Mouse (Mus musculus) liver, embryonic 15.5 days (tissue): ENCODE results near the gene Cdx2. TPM values are rescaled to one million over a fixed set of nuclear protein-coding genes. Genes with fewer than 3 reads are reported as not detected.

Experiments used
- ATAC-seq: fragments of 200-750 bp; cut with Nextera tagmentation; 2 replicates; pipeline ENCODE4 v1.8.0; 2017; ENCODE audit warnings: moderate number of reproducible peaks, mild to moderate bottlenecking, moderate library complexity; ENCODE audit not compliant: insufficient read depth
- H3K27ac ChIP-seq: fragments of 300-500 bp; sonication (generic); replicated peaks from 2 replicates; pipeline ENCODE4 v1.5.1; 2015; ENCODE audit warnings: mild to moderate bottlenecking, inconsistent platforms
- H3K27me3 ChIP-seq: fragments of 300-500 bp; sonication (generic); 2 replicates; pipeline ENCODE4 v1.6.1; 2015; ENCODE audit warnings: mild to moderate bottlenecking, inconsistent platforms
- H3K36me3 ChIP-seq: fragments of 300-500 bp; sonication (generic); replicated peaks from 2 replicates; pipeline ENCODE4 v1.6.1; 2015; ENCODE audit warnings: moderate library complexity, mild to moderate bottlenecking, inconsistent platforms
- H3K4me1 ChIP-seq: fragments of 300-500 bp; sonication (generic); replicated peaks from 2 replicates; pipeline ENCODE4 v1.6.1; 2015; ENCODE audit warnings: inconsistent platforms
- H3K4me2 ChIP-seq: fragments of 300-500 bp; sonication (generic); 2 replicates; pipeline ENCODE4 v1.6.1; 2015; ENCODE audit warnings: moderate library complexity, mild to moderate bottlenecking, inconsistent platforms
- H3K4me3 ChIP-seq: fragments of 300-500 bp; sonication (generic); replicated peaks from 2 replicates; pipeline ENCODE4 v1.5.1; 2015; ENCODE audit warnings: mild to moderate bottlenecking, inconsistent platforms
- H3K9ac ChIP-seq: fragments of 300-500 bp; sonication (generic); 2 replicates; pipeline ENCODE4 v1.6.1; 2015; ENCODE audit warnings: moderate library complexity, mild to moderate bottlenecking, inconsistent platforms
- H3K9me3 ChIP-seq: fragments of 300-500 bp; sonication (generic); replicated peaks from 2 replicates; pipeline ENCODE4 v1.6.1; 2016; ENCODE audit warnings: inconsistent platforms
- WGBS: fragments of 180-500 bp; shearing (Covaris S2); methylation state at CpG from one replicate; pipeline ENCODE4 v1.1.7; 2015; ENCODE audit warnings: mixed read lengths; ENCODE audit not compliant: insufficient replicate concordance; 5-methylcytosine and 5-hydroxymethylcytosine counted together
- polyA plus RNA-seq: library from polyadenylated mRNA; unstranded; fragments of >200 nt; fragmentation: Nextera tagmentation; extraction: Ambion mirVana; gene quantifications from 2 replicates; pipeline ENCODE4 v1.2.1, GENCODE M21; 2015

Gene Cdx2
- polyA plus RNA-seq = not detected in 2 replicates

DNA sequence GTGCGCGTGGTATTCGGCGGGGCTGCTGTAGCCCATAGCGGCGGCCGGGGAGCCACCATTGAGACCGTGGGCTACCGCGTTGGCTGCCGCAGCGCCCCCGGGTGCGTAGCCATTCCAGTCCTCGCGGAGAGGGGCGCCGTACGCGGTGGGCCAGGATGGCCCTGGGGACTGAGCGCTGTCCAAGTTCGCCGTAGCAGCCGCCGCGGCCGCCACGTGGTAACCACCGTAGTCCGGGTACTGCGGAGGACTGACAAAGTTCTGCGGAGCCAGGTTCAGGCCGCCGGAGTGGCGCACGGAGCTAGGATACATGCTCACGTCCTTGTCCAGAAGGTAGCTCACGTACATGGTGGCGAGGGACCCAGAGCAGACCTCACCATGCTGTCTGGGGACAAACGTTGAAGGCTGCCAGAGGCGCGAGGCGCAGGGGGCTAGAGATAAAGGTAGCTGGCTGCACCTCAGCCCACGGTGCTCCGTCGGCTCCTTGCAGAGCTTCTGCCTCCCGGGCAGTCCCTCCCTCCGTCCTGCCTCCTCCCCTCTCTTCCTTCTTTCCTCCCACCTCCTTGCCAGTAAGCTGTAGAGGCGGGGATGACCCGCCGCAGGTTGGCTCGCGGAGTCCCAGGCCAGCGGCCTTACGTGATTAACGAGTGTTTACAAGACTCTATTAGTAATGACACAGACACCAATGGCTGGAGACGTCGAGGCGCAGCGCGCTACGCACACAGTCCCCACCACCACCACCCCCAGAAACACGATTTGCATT lies at the start of gene Cdx2:
Gene Cdx2, minus strand, starts transcription at position 633 of the 760 bp plus-strand sequence.
- Histone ChIP-seq H3K4me1 (no peaks in the 10 kb centered on the region; the same call in 1 of the 2 replicates), H3K9me3 (no peaks in the 10 kb centered on the region), H3K9ac (no peak within 1 kb of the TSS), H3K4me3 (peak within 1 kb of the TSS; percentile 8; the same call in 1 of the 2 replicates), H3K36me3 (no peaks in the 10 kb centered on the region), H3K27me3 (peaks cover 100% of the 10 kb centered on the region), H3K4me2 (no peak within 1 kb of the TSS; the same call in 1 of the 2 replicates), H3K27ac (no peak within 1 kb of the TSS)
- ATAC-seq = no peak
- WGBS = under 1% methylated on average over 63 of the region's 63 CpGs

- no peak for ATAC-seq
- WGBS = 73% methylated on average over 13 of the region's 13 CpGs
- no peak overlapping the region for H3K27ac ChIP-seq
- no peak overlapping the region for H3K4me3 ChIP-seq
- H3K4me2 ChIP-seq = no peak overlapping the region
- no peaks in the 10 kb centered on the region for H3K27me3 ChIP-seq
- no peaks in the 10 kb centered on the region for H3K9me3 ChIP-seq
- H3K4me1 ChIP-seq = no peaks in the 10 kb centered on the region
- no peak overlapping the region for H3K9ac ChIP-seq
- H3K36me3 ChIP-seq = no peaks in the 10 kb centered on the region
These were observed 49.4 kb upstream of the Cdx2 start for GRCm38 (mm10) chr5:147356260-147357055.

- Histone ChIP-seq H3K36me3 (no peaks in the 10 kb centered on the region), H3K9ac (no peak overlapping the region), H3K27me3 (no peaks in the 10 kb centered on the region), H3K4me2 (no peak overlapping the region), H3K9me3 (no peaks in the 10 kb centered on the region), H3K4me1 (no peaks in the 10 kb centered on the region), H3K4me3 (no peak overlapping the region), H3K27ac (no peak overlapping the region)
- 58% methylated on average over 3 of the region's 3 CpGs for WGBS
- ATAC-seq = no peak
These were observed 48.7 kb upstream of the Cdx2 start for GRCm38 (mm10) chr5:147355788-147356187.

GRCm38 (mm10) chr5:147354985-147355384 lies 47.9 kb upstream of the Cdx2 start:
- no peak overlapping the region for H3K4me2 ChIP-seq
- no peaks in the 10 kb centered on the region for H3K36me3 ChIP-seq
- ATAC-seq = no peak
- no peaks in the 10 kb centered on the region for H3K4me1 ChIP-seq
- H3K9ac ChIP-seq = no peak overlapping the region
- no peaks in the 10 kb centered on the region for H3K9me3 ChIP-seq
- no peak overlapping the region for H3K4me3 ChIP-seq
- H3K27me3 ChIP-seq = no peaks in the 10 kb centered on the region
- H3K27ac ChIP-seq = no peak overlapping the region
- WGBS = 56% methylated on average over 8 of the region's 8 CpGs

DNA sequence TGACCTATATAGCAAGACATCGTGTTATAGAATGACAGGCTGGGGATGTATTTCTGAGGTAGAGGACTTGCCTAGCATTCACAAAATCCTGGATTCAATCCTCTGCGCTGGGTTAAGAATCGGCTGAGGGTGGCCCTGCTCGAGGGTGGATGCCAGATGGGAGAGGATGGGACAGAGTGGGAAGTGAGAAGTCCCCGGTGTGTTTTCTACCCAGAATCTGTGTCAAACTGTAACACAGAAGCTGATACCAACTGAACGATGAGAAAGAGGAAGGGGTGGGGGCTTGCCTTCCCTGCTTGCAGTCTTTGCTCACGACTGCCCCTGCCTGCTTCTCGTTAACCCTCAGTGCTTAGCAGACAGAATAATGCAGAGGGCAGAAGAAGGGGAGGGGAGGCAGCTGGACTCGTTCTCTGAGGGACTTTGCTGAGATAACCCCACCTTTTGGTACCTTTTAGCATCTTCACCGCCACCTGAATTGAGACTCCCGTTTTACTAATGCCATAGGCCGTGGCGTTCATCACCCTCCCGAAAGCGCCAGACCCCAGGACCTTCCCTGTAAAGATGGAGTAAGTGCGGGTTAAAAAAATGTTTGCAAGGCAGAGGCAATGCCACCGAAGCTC lies 47.2 kb upstream of the Cdx2 start:
- Histone ChIP-seq H3K4me1 (no peaks in the 10 kb centered on the region), H3K27ac (no peak overlapping the region), H3K4me3 (no peak overlapping the region), H3K4me2 (no peak overlapping the region), H3K9me3 (no peaks in the 10 kb centered on the region), H3K27me3 (no peaks in the 10 kb centered on the region), H3K36me3 (no peaks in the 10 kb centered on the region), H3K9ac (no peak overlapping the region)
- 45% methylated on average over 17 of the region's 17 CpGs for WGBS
- ATAC-seq = no peak

DNA sequence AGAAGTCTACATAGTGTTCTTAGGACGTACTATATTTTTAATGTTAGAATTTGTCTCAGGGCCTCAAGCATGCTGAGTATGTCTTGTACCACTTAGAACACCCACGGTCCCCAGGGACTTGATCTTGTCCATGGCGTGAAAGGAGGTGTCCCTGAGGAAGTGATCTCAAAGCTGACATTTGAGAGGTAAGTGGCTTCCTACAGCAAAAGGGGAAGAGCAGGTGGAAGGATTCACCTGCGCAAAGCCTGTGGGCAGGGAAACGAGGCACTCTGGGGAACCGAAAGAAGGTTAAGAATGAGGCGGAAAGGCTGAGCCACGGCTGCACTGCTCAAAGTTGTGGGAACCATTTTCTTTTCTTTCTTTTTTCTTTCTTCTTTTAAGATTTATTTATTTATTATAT lies 44.9 kb upstream of the Cdx2 start:
- 69% methylated on average over 8 of the region's 8 CpGs for WGBS
- no peaks in the 10 kb centered on the region for H3K36me3 ChIP-seq
- H3K4me1 ChIP-seq = no peaks in the 10 kb centered on the region
- H3K4me2 ChIP-seq = no peak overlapping the region
- no peak overlapping the region for H3K27ac ChIP-seq
- ATAC-seq = no peak
- no peaks in the 10 kb centered on the region for H3K27me3 ChIP-seq
- no peaks in the 10 kb centered on the region for H3K9me3 ChIP-seq
- no peak overlapping the region for H3K4me3 ChIP-seq
- H3K9ac ChIP-seq = no peak overlapping the region

GRCm38 (mm10) chr5:147345981-147346380 lies 38.9 kb upstream of the Cdx2 start:
- WGBS = 59% methylated on average over 1 of the region's 1 CpGs
- no peak overlapping the region for H3K27ac ChIP-seq
- H3K27me3 ChIP-seq = no peaks in the 10 kb centered on the region
- no peak for ATAC-seq
- H3K4me2 ChIP-seq = no peak overlapping the region
- no peaks in the 10 kb centered on the region for H3K4me1 ChIP-seq
- H3K9me3 ChIP-seq = no peaks in the 10 kb centered on the region
- no peaks in the 10 kb centered on the region for H3K36me3 ChIP-seq
- no peak overlapping the region for H3K4me3 ChIP-seq
- H3K9ac ChIP-seq = no peak overlapping the region

GRCm38 (mm10) chr5:147343904-147344303 lies 36.8 kb upstream of the Cdx2 start:
- no peaks in the 10 kb centered on the region for H3K36me3 ChIP-seq
- H3K4me2 ChIP-seq = no peak overlapping the region
- H3K27ac ChIP-seq = no peak overlapping the region
- no peak for ATAC-seq
- no peak overlapping the region for H3K4me3 ChIP-seq
- no peaks in the 10 kb centered on the region for H3K27me3 ChIP-seq
- H3K9me3 ChIP-seq = no peaks in the 10 kb centered on the region
- 79% methylated on average over 10 of the region's 10 CpGs for WGBS
- no peaks in the 10 kb centered on the region for H3K4me1 ChIP-seq
- H3K9ac ChIP-seq = no peak overlapping the region

DNA sequence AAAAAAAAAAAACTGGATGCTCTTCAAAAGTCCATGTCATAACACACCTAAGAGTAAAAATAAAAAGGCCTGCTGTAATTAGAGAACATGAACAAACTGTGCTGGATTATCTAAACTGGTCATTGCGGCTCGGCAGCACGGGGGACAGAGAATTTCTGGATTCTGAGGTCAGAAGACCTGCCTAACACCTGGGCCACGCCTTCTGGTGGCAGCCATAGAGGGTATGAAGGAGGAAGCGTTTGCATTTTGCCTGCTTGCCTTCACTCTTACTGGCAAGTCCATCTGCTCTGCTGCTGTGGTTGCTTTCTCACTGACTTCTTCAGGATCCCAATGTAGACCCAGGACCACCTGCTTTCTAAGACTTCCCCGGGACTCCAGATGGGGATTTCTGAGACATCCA lies 35.8 kb upstream of the Cdx2 start:
- Histone ChIP-seq H3K9me3 (no peaks in the 10 kb centered on the region), H3K9ac (no peak overlapping the region), H3K27ac (no peak overlapping the region), H3K4me3 (no peak overlapping the region), H3K4me2 (no peak overlapping the region), H3K4me1 (no peaks in the 10 kb centered on the region), H3K36me3 (no peaks in the 10 kb centered on the region), H3K27me3 (no peaks in the 10 kb centered on the region)
- WGBS = 78% methylated on average over 6 of the region's 6 CpGs
- no peak for ATAC-seq

GRCm38 (mm10) chr5:147340741-147341414 lies 33.8 kb upstream of the Cdx2 start:
- Histone ChIP-seq H3K27ac (no peak overlapping the region), H3K9ac (no peak overlapping the region), H3K4me3 (no peak overlapping the region), H3K27me3 (no peaks in the 10 kb centered on the region), H3K36me3 (no peaks in the 10 kb centered on the region), H3K4me1 (no peaks in the 10 kb centered on the region), H3K4me2 (no peak overlapping the region), H3K9me3 (no peaks in the 10 kb centered on the region)
- no peak for ATAC-seq
- WGBS = 18% methylated on average over 13 of the region's 13 CpGs

GRCm38 (mm10) chr5:147339560-147339959 lies 32.5 kb upstream of the Cdx2 start:
- Histone ChIP-seq H3K4me3 (no peak overlapping the region), H3K36me3 (no peaks in the 10 kb centered on the region), H3K9me3 (no peaks in the 10 kb centered on the region), H3K4me2 (no peak overlapping the region), H3K9ac (no peak overlapping the region), H3K27me3 (no peaks in the 10 kb centered on the region), H3K4me1 (no peaks in the 10 kb centered on the region), H3K27ac (no peak overlapping the region)
- no peak; the same call in 1 of the 2 replicates for ATAC-seq
- 22% methylated on average over 11 of the region's 11 CpGs for whole genome bisulfite sequencing
